Mouse (Mus musculus) cerebellum, adult 18-20 months (tissue): ENCODE results near the gene Pde4b.

Experiments
- DNase-seq, 2 experiments: peaks; one replicate each; pipeline ENCODE4 v3.0.0; 2021

The Pde4b gene

DNA sequence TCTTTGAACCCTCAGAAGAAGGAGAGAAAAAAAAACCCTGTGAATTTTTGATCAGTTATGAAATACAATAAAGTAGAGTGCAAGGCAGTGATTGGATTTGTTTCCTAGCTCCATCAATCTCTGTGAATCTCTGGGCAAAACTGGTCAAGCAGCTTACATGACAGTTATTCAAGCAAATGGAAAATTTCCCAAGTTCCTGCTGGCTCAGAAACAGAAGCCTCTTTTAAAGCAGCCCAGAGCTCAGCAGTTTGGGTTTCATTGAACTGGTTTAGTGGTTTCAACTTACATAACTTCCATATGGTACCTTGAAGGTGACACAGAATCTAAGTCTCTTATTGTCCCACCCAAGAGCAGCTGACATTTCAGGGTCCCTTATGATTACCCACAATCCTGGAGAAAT lies 210.2 kb downstream of the Pde4b start:
- peak in 1 of 2 experiments; percentile 28 for DNase-seq

DNA sequence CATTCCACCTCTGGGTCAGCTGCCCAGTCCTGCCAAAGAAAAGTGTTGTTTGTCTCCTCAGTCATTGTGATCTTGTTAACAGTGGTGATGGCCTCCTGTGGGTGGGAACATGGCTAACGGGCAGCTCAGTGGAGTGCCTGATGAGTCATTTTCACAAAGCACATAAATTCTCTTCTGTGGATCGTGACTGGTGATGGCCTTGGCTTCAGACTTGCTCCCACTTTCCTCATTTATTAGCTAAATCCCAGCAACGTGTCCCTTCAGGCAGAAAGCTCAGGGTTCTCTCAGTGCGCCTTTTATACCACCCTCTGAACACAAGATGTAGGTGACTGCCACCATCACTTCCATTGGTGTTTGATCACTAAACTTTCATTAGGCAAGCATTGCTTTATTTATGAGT lies 215.2 kb downstream of the Pde4b start:
- no peak for DNase-seq

GRCm38 (mm10) chr4:102307661-102308297 lies 220.4 kb downstream of the Pde4b start:
- DNase-seq: no peak

DNA sequence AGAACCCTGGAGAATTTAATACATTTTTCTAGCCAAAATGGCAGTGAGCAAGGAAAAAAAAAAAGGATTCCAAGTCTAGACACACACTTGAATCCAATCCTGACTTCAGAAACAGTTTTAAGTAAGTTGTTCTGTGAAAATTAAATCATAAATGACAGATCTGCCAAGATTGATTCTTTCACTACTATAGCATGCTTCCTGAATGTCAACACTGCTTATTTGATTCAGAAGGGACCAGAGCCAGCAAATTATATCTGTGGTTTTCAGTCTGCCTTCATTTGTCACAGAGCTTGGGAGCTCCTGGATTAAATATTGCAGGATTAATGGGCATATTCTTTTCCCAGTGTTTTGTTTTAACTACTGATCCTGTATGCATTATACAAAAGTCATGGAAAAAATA lies 223.3 kb downstream of the Pde4b start:
- DNase-seq: no peak

DNA sequence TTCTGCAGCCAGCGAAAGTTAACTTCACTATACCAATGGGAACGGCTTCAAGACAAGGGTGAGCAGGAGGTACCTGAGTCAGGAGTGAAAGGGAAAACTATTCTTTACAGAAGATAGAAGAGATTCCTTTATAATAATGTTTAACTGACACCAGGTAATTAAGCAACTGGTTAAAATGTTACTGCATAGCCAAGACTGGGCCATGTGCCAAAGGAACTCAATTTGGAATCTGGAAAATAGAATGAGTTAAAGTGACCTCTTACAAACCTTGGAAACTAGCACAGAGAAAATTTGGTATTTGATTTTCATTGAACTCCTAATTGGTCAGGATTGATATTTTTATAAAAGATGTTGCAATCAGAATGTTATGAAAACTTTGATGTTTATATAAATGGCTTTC lies 228.7 kb downstream of the Pde4b start:
- DNase-seq: peak; percentile 41

DNA sequence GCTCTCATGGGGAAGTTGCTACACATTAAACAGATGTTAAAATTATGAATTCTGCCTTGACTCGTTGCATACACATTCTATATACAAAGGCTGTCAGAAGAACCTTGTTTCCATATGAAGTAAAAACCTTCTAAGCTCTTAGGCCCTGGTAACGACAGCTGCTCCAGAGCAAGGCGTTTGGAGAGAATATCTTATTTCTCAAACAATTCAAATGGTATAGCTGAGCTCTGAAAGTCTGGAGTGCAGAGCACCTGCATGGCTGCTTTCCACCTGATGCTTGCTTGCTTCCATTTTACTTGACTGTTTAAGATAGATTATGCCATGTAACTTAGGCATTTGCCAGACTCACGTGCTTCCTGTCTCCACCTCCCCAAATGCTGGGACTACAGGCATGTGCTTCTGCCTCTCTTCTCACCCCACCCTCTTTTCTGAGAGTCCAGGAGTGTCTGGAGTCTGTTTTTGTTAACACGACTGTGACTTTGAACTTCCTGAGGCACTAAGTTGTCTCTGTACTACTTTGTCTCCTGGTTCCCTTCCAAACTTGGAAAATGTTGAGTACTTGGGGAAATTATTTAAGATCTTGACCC lies 229.4 kb downstream of the Pde4b start:
- no peak for DNase-seq

- peak; percentile 33 to 39 for DNase-seq
Measured at GRCm38 (mm10) chr4:102318596-102318995, 231.3 kb downstream of the Pde4b start.

GRCm38 (mm10) chr4:102321340-102321739 lies 234.0 kb downstream of the Pde4b start:
- no peak for DNase-seq

DNA sequence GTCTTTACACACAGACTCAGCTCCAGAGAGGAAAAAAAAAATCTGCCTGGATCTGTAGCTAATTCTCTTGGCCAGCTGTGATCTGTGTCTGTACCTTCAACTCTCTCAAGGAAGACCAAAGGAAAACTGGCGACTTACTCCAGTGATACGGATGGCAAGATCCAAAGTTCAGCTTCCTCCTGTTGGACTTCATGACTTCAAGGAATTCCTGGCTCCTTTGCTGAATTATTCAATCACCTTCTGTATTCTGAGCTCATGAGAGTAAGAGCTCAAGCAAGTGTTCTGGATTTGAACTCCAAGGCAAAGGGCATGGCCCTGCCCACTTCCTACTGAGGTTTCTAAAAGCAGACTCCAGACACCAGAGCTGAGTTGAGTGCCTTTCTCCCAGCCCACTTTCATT lies 245.0 kb downstream of the Pde4b start:
- no peak for DNase-seq

DNA sequence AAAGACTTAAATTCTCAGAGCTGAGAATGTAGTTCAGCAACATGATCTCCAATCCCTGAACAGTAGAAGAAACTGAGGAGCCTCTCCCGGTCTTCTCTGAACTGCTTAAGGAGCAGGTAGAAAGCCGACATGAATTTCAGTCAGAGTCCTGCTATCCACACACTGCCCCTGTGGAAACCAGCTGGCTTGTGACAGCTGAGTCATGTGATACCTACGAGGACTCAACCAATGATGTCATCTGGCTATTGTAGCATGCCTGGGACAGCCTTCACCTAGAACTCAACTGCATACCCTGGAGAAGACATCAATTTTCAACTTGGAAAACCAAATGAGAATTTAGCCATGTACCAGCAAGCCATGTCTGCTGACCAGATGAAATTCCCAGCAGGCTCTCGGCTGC lies 245.5 kb downstream of the Pde4b start:
- no peak for DNase-seq

GRCm38 (mm10) chr4:102346911-102347492 lies 259.7 kb downstream of the Pde4b start:
- DNase-seq: no peak

DNA sequence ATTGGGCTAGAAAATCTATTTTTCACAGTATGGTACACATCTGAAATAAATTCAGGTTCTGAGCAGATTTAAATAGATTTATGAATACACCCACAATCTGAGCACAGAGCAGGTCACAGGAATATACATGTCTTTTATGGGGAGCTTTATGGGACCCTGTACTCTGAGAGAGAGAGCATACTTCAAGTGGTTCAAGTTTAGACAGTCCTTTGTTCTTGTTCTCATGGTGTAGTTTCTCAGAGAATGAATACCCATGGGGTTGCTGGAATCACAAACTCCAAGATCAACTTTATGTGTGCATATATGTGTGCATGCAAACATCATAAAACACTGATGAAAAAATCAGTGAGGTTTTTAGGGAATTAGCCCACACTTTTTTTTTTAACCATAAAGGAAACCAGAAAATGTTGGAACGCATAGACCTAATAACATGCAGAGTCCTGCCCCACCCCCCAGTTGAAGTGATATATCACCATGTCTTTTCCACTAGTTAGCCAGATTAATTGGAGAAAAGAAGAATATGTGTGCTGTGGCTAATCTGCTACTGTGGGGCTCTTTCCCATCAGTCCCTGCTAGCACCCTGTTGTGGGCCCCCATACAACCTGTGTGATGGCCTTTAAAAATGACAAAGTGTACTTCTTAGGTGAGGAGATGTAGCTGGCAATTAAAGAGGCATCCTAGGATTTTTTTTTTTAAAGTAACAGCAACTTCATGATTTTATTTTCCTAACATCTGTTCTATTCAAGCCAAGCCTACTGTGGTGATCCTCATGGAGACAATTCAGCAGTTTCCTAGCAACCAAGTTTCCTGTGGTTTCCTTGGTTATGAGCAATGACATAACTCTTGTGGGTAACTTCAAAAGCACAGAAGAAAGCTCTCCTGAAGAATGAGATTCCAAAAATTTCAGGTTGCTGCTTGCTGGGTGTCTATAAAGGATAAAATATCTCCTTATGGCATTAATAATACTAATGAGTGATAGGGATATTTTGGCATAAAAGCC lies 264.4 kb downstream of the Pde4b start:
- DNase-seq: no peak

DNA sequence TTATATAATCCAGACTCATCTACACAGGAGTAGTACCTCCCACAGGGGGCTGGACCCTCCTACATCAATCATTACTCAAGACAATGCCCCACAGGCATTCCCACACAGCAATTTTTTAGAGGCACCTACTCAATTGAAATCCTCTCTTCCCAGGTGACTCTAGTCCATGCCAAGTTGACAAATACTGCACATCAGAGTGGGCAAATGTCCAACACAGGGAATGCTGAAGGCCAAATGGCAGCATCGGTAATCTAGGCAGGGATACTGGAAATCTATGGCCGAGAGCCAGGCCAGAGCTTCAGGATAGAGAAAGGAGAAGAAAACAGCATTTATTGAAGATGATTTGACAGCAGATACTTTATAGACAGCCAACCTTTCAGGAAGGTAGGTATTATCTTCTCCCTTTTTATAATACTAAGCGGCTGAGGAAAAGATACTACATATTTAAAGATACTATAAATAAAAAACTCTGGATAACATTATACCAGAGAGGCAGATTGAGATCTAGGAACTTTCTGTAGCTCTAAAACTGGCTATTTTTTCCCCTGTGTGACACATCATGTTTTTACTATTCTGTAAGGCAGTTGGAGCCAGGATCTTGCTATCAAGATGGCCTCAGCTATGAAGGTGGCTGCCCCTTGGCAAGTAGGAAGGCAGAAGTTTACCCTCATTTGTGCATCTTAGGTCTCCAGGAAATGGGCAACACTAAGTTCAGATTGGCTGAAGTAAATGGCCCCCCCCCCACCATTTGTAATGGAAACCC lies 266.5 kb downstream of the Pde4b start:
- DNase-seq: peak; percentile 86 to 90

- no peak for DNase-seq
Measured at GRCm38 (mm10) chr4:102368105-102368735, 280.9 kb downstream of the Pde4b start.

DNA sequence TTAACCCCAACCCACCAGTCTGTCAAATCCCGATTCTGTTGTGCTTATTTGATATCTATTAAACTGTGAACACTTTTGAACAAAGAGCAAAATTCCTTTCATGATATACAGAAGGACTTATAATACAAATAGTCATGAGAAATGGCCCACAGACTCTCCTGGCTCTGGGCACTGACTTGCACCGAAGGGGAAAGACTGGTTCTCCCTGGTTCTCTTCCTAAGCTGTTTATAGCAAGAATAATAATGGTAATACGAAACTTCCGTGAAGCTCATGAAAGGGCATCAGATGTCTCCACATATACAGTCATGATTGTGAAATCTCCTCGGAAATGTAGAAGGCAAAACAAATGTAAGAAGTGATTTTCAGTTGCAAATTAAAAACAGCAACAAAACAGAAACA lies 287.3 kb downstream of the Pde4b start:
- no peak for DNase-seq

GRCm38 (mm10) chr4:102382763-102383505 lies 295.6 kb downstream of the Pde4b start:
- no peak for DNase-seq

DNA sequence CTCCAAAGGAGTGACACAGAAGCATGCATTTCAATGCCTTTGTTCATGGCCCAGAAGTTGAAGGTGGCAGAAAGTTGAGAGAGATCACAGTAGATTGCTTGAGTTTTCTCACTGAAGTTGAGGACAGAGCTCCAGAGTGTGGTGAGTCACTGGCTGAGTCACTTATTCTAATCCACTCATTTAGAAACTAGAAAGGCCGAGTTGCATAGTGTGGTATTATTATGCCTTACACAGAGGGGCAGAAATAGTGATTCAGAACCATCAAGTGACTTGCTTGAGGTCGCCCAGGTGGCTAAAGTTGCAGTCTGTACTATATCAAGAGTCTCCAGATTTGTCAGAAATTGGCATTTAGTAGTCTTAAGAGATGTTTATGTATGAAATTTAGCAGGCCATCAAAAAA lies 306.3 kb downstream of the Pde4b start:
- no peak for DNase-seq

- no peak for DNase-seq
Measured at GRCm38 (mm10) chr4:102397334-102397733, 310.0 kb downstream of the Pde4b start.

DNA sequence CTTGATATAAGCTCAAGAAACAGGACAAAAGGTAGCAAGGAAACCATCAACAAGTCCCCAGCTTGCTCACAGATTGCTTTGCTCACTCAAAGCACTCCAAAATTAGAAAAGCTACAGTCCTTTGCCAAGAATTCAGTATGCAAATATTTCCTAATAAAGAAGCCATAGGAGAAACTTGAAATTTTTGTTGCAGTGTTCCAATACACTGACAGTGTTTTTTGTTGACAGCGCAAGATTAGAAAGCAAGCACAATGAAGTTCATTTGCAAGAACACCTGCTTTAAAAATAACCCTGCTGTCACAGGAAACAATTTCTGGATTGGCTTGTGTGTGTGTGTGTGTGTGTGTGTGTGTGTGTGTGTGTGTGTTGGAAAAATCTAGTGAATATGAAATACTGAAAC lies 311.2 kb downstream of the Pde4b start:
- no peak for DNase-seq

DNA sequence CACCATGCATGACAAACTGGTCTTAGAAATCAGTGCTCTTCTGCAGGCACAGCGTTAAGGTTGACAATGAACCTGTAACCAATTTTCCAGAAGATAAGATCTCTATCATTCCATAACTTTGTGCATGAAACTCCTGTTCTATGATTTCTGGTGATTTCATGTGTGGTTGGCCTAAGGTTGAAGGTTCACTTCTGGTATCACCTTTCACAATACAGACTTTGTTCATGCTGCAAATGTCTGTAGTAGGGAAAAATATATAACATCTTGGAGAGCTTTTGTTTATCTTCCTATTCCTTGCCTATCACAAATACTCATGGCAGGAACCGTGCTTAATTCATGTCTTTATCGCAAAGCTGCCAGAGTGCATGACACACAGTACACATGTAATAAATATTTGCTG lies 319.5 kb downstream of the Pde4b start:
- DNase-seq: no peak

DNA sequence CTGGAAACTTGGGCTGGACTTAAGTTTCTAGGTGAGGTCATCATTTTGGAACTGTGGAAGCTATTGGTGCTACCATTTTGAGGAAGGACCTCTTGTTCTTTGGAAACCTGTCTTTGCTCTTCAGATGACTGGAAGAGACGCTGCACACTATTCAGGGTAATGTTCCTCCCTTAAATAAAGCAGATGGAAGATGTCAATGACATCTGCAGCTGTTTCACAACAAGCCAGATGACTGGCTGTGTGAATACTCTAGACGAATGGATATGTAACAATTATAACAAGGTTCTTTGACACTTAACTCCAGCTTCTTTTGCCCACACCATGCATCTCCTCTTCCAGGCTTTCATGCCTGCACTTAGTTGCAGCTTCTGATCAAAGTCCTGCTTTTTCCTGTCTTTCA lies 320.8 kb downstream of the Pde4b start:
- no peak for DNase-seq
